ENCODE assay signal across 8 mouse cellular contexts in the genomic region with DNA sequence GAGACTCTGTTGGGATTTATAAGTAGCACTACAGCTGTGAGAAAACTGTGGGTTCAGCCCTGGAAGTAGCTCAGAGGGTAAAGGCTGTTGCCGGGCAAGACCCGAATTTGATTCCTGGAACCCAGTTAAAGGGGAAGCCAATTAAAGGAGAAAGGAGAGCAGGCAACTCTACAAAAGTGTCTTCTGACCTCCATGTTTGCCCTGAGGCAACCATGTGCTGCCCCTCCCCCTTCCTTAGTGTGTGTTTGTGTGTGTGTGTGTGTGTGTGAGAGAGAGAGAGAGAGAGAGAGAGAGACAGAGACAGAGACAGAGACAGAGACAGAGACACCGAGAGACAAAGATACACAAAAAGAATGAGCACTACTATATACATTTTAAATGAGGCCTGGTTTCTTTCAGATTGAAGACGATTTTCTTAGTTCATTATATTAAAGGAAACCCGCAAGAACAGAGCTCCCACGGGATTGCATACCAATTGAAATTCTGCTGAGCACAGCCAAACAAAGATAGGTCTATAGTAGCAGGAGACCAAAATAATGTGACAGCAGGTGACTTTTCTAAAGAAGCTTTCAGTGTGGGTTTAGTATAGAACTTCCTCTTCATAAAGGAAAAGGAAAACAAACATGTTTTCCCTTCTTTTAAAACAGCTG. TPM values are rescaled to one million over a fixed set of nuclear protein-coding genes. Genes with fewer than 3 reads are reported as not detected.
DNase-seq lines count a peak whose midpoint lies in the region; ATAC-seq and TF ChIP-seq lines count a peak whose summit lies in the region.

No protein-coding gene starts in this region.

- peak overlapping the region; percentile 89 for H3K27ac ChIP-seq in limb, embryonic 10.5 days
- H3K27ac ChIP-seq in neural tube, embryonic 14.5 days (ENCODE audit: low read depth, low read length), result peak overlapping the region; percentile 19; the same call in 1 of the 2 replicates

- DNase-seq in adrenal gland, postnatal 10 days, result peak; percentile 31
- DNase-seq in adrenal gland, postnatal 4 days (ENCODE audit: low spot score in 2 of 2), result no peak
- DNase-seq in brain, embryonic 14.5 days (ENCODE audit: low read depth), result peak; percentile 20
- peak; percentile 33 to 47 for DNase-seq in heart, postnatal 36 days
- peak; percentile 53 for DNase-seq in limb, embryonic 10.5 days (ENCODE audit: low spot score)
- no peak for DNase-seq in cerebellum, adult 9-11 months

- peak overlapping the region; percentile 34; the same call in 1 of the 2 replicates for H3K4me2 ChIP-seq in neural tube, embryonic 14.5 days (ENCODE audit: low read depth, low read length)

- H3K4me3 ChIP-seq in limb, embryonic 10.5 days, result peak overlapping the region; percentile 46
- H3K4me3 ChIP-seq in neural tube, embryonic 14.5 days (ENCODE audit: low read depth, low read length), result peak overlapping the region; percentile 19; the same call in 1 of the 2 replicates

- no peak for TF ChIP-seq CTCF in brain, embryonic 14.5 days (IDR thresholded peaks at IDR 0.05; ENCODE audit: borderline replicate concordance, extremely low read depth, insufficient read depth, insufficient read length)

- no peaks in the 10 kb centered on the region for H3K9me3 ChIP-seq in limb, embryonic 10.5 days (replicated peaks)
- no peaks in the 10 kb centered on the region for H3K9me3 ChIP-seq in neural tube, embryonic 14.5 days (ENCODE audit: control insufficient read depth, low read length)

- no peaks in the 10 kb centered on the region for H3K27me3 ChIP-seq in limb, embryonic 10.5 days (ENCODE audit: low read depth, poor library complexity, severe bottlenecking)
- no peaks in the 10 kb centered on the region for H3K27me3 ChIP-seq in neural tube, embryonic 14.5 days (ENCODE audit: control insufficient read depth, insufficient read depth, low read length)

- ATAC-seq in neural tube, embryonic 14.5 days (ENCODE audit: low read depth), result no peak
- no peak for ATAC-seq in megakaryocyte progenitor cell, adult 5-6 weeks (replicated peaks; ENCODE audit: poor library complexity)

- no peaks in the 10 kb centered on the region for H3K36me3 ChIP-seq in limb, embryonic 10.5 days
- no peaks in the 10 kb centered on the region for H3K36me3 ChIP-seq in neural tube, embryonic 14.5 days (ENCODE audit: control insufficient read depth, insufficient read depth, low read length)

- TF ChIP-seq POLR2A in brain, embryonic 14.5 days (IDR thresholded peaks at IDR 0.05; ENCODE audit: borderline replicate concordance, extremely low read depth, insufficient read depth, insufficient read length, poor library complexity, severe bottlenecking), result no peak

- H3K9ac ChIP-seq in neural tube, embryonic 14.5 days (replicated peaks; ENCODE audit: low read depth, low read length), result no peak overlapping the region

- peaks cover 23% of the 10 kb centered on the region for H3K4me1 ChIP-seq in limb, embryonic 10.5 days
- no peaks in the 10 kb centered on the region for H3K4me1 ChIP-seq in neural tube, embryonic 14.5 days (ENCODE audit: control insufficient read depth, insufficient read depth, low read length)

- intact Hi-C loops in heart, postnatal 36 days (cut with DNase I), result loop anchor here (2.0 kb wide), 2 partner anchors 17 to 41 kb away; no protein-coding TSS in a partner anchor

- 33% methylated on average over 6 of the region's 6 CpGs for WGBS in limb, embryonic 10.5 days
- 19% methylated on average over 6 of the region's 6 CpGs for WGBS in neural tube, embryonic 14.5 days

RNA-seq across cellular contexts. Expression of gene Selenop, which starts 1.8 kb away (rescaled TPM):
- 1,000 to 10,000 TPM in 1 of 2 experiments, 100 to 1,000 TPM in 1; 700 to 1,333 TPM for total RNA-seq in adrenal gland, postnatal 10 days (2021)
- 100 to 1,000 TPM; 268 to 614 TPM for total RNA-seq in adrenal gland, postnatal 4 days (2021)
- 53.0 and 95.9 TPM in 2 replicates for polyA plus RNA-seq in brain, embryonic 14.5 days (2012; rRNA removed)
- 100 to 1,000 TPM; 404 to 453 TPM for total RNA-seq in heart, postnatal 36 days (2021)
- 26.6 and 32.4 TPM in 2 replicates for polyA plus RNA-seq in limb, embryonic 10.5 days (2016; fragmentation: Nextera tagmentation; extraction: Ambion mirVana)
- polyA plus RNA-seq in neural tube, embryonic 14.5 days (2014; fragmentation: Nextera tagmentation; extraction: Ambion mirVana), result 79.6 and 203 TPM in 2 replicates
- total RNA-seq in megakaryocyte progenitor cell, adult 5-6 weeks (2015), result 106 and 110 TPM in 2 replicates
- total RNA-seq in megakaryocyte progenitor cell, adult 5-6 weeks (2017), result 55.3 and 56.5 TPM in 2 replicates

RNA-seq across cellular contexts. Expression of gene Ccdc152, which starts 33.2 kb away (rescaled TPM):
- not detected for total RNA-seq in adrenal gland, postnatal 10 days (2021)
- under 1 TPM in 1 of 2 experiments, not detected in 1; 0.25 TPM for total RNA-seq in adrenal gland, postnatal 4 days (2021)
- polyA plus RNA-seq in brain, embryonic 14.5 days (2012; rRNA removed), result 0.38 and 1.2 TPM in 2 replicates
- not detected for total RNA-seq in heart, postnatal 36 days (2021)
- not detected in 2 replicates for polyA plus RNA-seq in limb, embryonic 10.5 days (2016; fragmentation: Nextera tagmentation; extraction: Ambion mirVana)
- polyA plus RNA-seq in neural tube, embryonic 14.5 days (2014; fragmentation: Nextera tagmentation; extraction: Ambion mirVana), result 0.22 TPM in 1 of 2 replicates, not detected in the other
- total RNA-seq in megakaryocyte progenitor cell, adult 5-6 weeks (2015), result not detected in 2 replicates
- total RNA-seq in megakaryocyte progenitor cell, adult 5-6 weeks (2017), result not detected in 2 replicates

Comparison
In these comparisons a context has a peak if more than half of its experiments do, and no peak if none do; other contexts are left out.
1. DNase-seq: peak in adrenal gland, postnatal 10 days (single experiment), brain, embryonic 14.5 days (single experiment), heart, postnatal 36 days (2 of 2) and limb, embryonic 10.5 days (single experiment); none in adrenal gland, postnatal 4 days (0 of 2) and cerebellum, adult 9-11 months (single experiment).